Mouse (Mus musculus) hindbrain, postnatal 0 days (tissue): ENCODE results near the gene Hps6. TPM values are rescaled to one million over a fixed set of nuclear protein-coding genes. Genes with fewer than 3 reads are reported as not detected.
"Not testable (repeated sequence)": the region's sequence is repeated elsewhere in the genome, so short reads cannot be mapped to it uniquely, and the experiment has no call there.

Experiments used
- ATAC-seq: fragments of 200-750 bp; cut with Nextera tagmentation; 2 replicates; pipeline ENCODE4 v1.8.0; 2017; ENCODE audit warnings: mild to moderate bottlenecking, moderate TSS enrichment, moderate library complexity
- DNase-seq: peaks from one replicate; pipeline ENCODE4 v3.0.0-alpha.2; 2015; ENCODE audit warnings: low spot score
- H3K27ac ChIP-seq: fragments of 300-500 bp; sonication (generic); 2 replicates; pipeline ENCODE4 v1.5.1; 2014; ENCODE audit warnings: mild to moderate bottlenecking
- H3K27me3 ChIP-seq: fragments of 300-500 bp; sonication (generic); 2 replicates; pipeline ENCODE4 v1.6.1; 2014; ENCODE audit warnings: low read length, mixed read lengths; ENCODE audit not compliant: insufficient read depth
- H3K36me3 ChIP-seq: fragments of 300-500 bp; sonication (generic); 2 replicates; pipeline ENCODE4 v1.6.1; 2014; ENCODE audit warnings: low read length, mixed read lengths; ENCODE audit not compliant: insufficient read depth
- H3K4me1 ChIP-seq: fragments of 300-500 bp; sonication (generic); 2 replicates; pipeline ENCODE4 v1.6.1; 2014; ENCODE audit warnings: antibody characterized with exemption, low read length, mixed read lengths; ENCODE audit not compliant: insufficient read depth
- H3K4me2 ChIP-seq: fragments of 300-500 bp; sonication (generic); 2 replicates; pipeline ENCODE4 v1.6.1; 2014; ENCODE audit warnings: low read depth, mild to moderate bottlenecking, low read length, moderate library complexity, mixed read lengths
- H3K4me3 ChIP-seq: fragments of 300-500 bp; sonication (generic); 2 replicates; pipeline ENCODE4 v1.5.1; 2014; ENCODE audit warnings: low read length
- H3K9ac ChIP-seq: fragments of 300-500 bp; sonication (generic); replicated peaks from 2 replicates; pipeline ENCODE4 v1.6.1; 2014; ENCODE audit warnings: mild to moderate bottlenecking, low read length, moderate library complexity, mixed read lengths
- H3K9me3 ChIP-seq: fragments of 300-500 bp; sonication (generic); 2 replicates; pipeline ENCODE4 v1.6.1; 2016; ENCODE audit warnings: low read length, mixed read lengths
- CTCF ChIP-seq: IDR thresholded peaks from 2 replicates; pipeline ENCODE4 v1.5.1; 2016; ENCODE audit warnings: antibody characterized with exemption, control low read depth, low read depth
- WGBS: fragments of 180-500 bp; shearing (Covaris S2); extraction: QIAGEN DNeasy Blood & Tissue Kit; methylation state at CpG from one replicate; pipeline ENCODE4 v1.1.7; 2014; 5-methylcytosine and 5-hydroxymethylcytosine counted together
- polyA plus RNA-seq: library from polyadenylated mRNA; unstranded; fragments of >200 nt; fragmentation: Nextera tagmentation; extraction: Ambion mirVana; gene quantifications from 2 replicates; pipeline ENCODE4 v1.2.1, GENCODE M21; 2015
- total RNA-seq: library from RNA; depleted of rRNA; stranded (reverse); fragments of >200 nt; gene quantifications from 2 replicates; pipeline ENCODE4 v1.2.3, GENCODE M21; 2014; rRNA removed

The Hps6 gene
- total RNA-seq (10.6 and 13.1 TPM in 2 replicates), polyA plus RNA-seq (4.7 TPM in 2 replicates)

GRCm38 (mm10) chr19:46003371-46004226, at the start of gene Hps6:
Hps6 (plus strand) TSS chr19:46003508.
- peak within 1 kb of the TSS; percentile 56 for H3K4me3 ChIP-seq
- peak; percentile 63 for DNase-seq
- no peak within 1 kb of the TSS for H3K27ac ChIP-seq
- H3K4me2 ChIP-seq, result peak within 1 kb of the TSS; percentile 99
- WGBS, result 2% methylated on average over 70 of the region's 70 CpGs
- no peaks in the 10 kb centered on the region for H3K9me3 ChIP-seq
- ATAC-seq, result peak; percentile 60
- peak within 1 kb of the TSS; percentile 49 for H3K9ac ChIP-seq
- no peaks in the 10 kb centered on the region for H3K36me3 ChIP-seq
- H3K27me3 ChIP-seq, result no peaks in the 10 kb centered on the region
- peaks cover 6% of the 10 kb centered on the region; the same call in 1 of the 2 replicates for H3K4me1 ChIP-seq
- TF ChIP-seq CTCF, result no peak

- no peak overlapping the region for H3K27ac ChIP-seq
- H3K27me3 ChIP-seq, result no peaks in the 10 kb centered on the region
- no peaks in the 10 kb centered on the region for H3K9me3 ChIP-seq
- ATAC-seq, result no peak
- no peak overlapping the region for H3K4me3 ChIP-seq
- no peak overlapping the region for H3K4me2 ChIP-seq
- peaks cover 17% of the 10 kb centered on the region; the same call in 1 of the 2 replicates for H3K36me3 ChIP-seq
- 92% methylated on average over 7 of the region's 7 CpGs for WGBS
- H3K4me1 ChIP-seq, result no peaks in the 10 kb centered on the region
- no peak overlapping the region for H3K9ac ChIP-seq
- no peak for DNase-seq
- TF ChIP-seq CTCF, result no peak
Observed at GRCm38 (mm10) chr19:45956736-45957135, 46.6 kb upstream of the Hps6 start.

DNA sequence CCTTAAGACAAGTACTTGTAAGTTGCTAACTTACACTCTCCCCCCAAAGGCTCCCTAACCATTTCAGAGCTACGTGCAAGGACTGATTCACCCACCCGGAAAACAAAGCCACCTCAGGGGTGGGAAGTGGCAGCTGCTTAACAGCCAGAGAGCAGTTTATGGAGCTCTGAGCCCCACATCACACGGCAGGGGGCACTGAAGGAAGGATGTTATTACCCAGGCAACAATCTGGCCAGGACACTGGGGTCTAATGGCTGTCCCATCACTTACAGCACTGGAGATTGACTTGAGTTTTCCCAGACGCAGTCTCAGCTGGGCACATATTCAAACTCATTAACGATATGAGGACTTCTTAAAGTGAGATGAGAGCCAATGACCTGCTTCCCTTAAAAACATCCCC, 42.5 kb upstream of the Hps6 start:
- Histone ChIP-seq H3K27ac (no peak overlapping the region), H3K36me3 (peaks cover 20% of the 10 kb centered on the region), H3K9me3 (no peaks in the 10 kb centered on the region), H3K4me1 (no peaks in the 10 kb centered on the region), H3K9ac (no peak overlapping the region), H3K4me2 (no peak overlapping the region), H3K27me3 (no peaks in the 10 kb centered on the region), H3K4me3 (no peak overlapping the region)
- ATAC-seq, result no peak
- DNase-seq, result peak; percentile 49
- WGBS, result 30% methylated on average over 5 of the region's 5 CpGs
- TF ChIP-seq CTCF, result no peak

- Histone ChIP-seq H3K9me3 (no peaks in the 10 kb centered on the region), H3K4me2 (no peak overlapping the region), H3K36me3 (no peaks in the 10 kb centered on the region), H3K4me1 (no peaks in the 10 kb centered on the region), H3K4me3 (no peak overlapping the region), H3K27ac (no peak overlapping the region), H3K9ac (no peak overlapping the region), H3K27me3 (no peaks in the 10 kb centered on the region)
- DNase-seq, result no peak
- no peak for TF ChIP-seq CTCF
- ATAC-seq, result no peak
Observed at GRCm38 (mm10) chr19:45984379-45984778, 18.9 kb upstream of the Hps6 start.

DNA sequence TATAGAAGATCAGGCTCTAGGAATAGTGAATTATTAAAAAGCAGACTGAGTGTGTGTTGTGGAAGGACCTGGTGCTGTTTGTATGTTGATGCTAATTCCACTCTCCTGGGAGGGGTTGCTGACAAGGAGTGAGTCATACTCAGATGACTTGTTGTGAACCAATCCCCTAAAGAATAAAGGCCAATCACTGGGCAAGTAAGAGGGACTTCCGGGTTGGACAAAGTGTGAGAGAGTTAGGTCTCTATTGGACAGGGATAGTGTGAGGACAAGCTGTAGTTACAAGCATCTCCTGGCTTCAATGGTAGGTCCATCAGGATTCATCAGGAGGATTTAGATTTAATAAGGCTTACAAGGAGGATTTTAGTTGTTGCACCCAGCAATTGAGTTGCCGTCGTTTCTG, 15.1 kb upstream of the Hps6 start:
- no peaks in the 10 kb centered on the region for H3K9me3 ChIP-seq
- ATAC-seq (no peak), DNase-seq (no peak)
- no peak overlapping the region for H3K27ac ChIP-seq
- H3K9ac ChIP-seq, result no peak overlapping the region
- no peaks in the 10 kb centered on the region for H3K27me3 ChIP-seq
- H3K4me1 ChIP-seq, result no peaks in the 10 kb centered on the region
- no peak overlapping the region for H3K4me2 ChIP-seq
- TF ChIP-seq CTCF, result no peak
- H3K36me3 ChIP-seq, result no peaks in the 10 kb centered on the region
- H3K4me3 ChIP-seq, result no peak overlapping the region
- WGBS, result 98% methylated on average over 3 of the region's 3 CpGs

GRCm38 (mm10) chr19:45991171-45991570, 12.1 kb upstream of the Hps6 start:
- H3K4me2 ChIP-seq, result no peak overlapping the region
- no peaks in the 10 kb centered on the region for H3K27me3 ChIP-seq
- no peaks in the 10 kb centered on the region for H3K36me3 ChIP-seq
- no peaks in the 10 kb centered on the region for H3K4me1 ChIP-seq
- H3K4me3 ChIP-seq, result no peak overlapping the region
- H3K9ac ChIP-seq, result no peak overlapping the region
- TF ChIP-seq CTCF, result no peak
- H3K27ac ChIP-seq, result no peak overlapping the region
- no peaks in the 10 kb centered on the region for H3K9me3 ChIP-seq
- 90% methylated on average over 3 of the region's 3 CpGs for WGBS
- ATAC-seq (no peak), DNase-seq (no peak)

GRCm38 (mm10) chr19:45993441-45993840, 9.9 kb upstream of the Hps6 start:
- H3K36me3 ChIP-seq, result not testable (repeated sequence)
- WGBS, result 91% methylated on average over 6 of the region's 6 CpGs

More at GRCm38 (mm10) chr19:45993441-45993840, 9.9 kb upstream of the Hps6 start:
- H3K27ac ChIP-seq, H3K9ac ChIP-seq, ATAC-seq, H3K27me3 ChIP-seq, H3K4me1 ChIP-seq, H3K9me3 ChIP-seq, H3K4me2 ChIP-seq, H3K4me3 ChIP-seq, DNase-seq: not testable (repeated sequence)
